Mouse (Mus musculus) thymus, adult 2 months (tissue): Measurements from ENCODE around the gene Cacna2d3.

Experiments
- CTCF ChIP-seq: fragments of 200-500 bp; IDR thresholded peaks from 2 replicates; pipeline ENCODE4 v1.5.1; 2012; ENCODE audit warnings: mild to moderate bottlenecking, control low read depth, low read length, moderate library complexity, borderline replicate concordance; ENCODE audit not compliant: control insufficient read depth, poor library complexity, insufficient read depth; ENCODE audit errors: extremely low read depth
- POLR2A ChIP-seq: fragments of 200-500 bp; IDR thresholded peaks from 2 replicates; pipeline ENCODE4 v1.6.1; 2012; ENCODE audit warnings: mild to moderate bottlenecking, low read length, control low read depth, moderate library complexity; ENCODE audit not compliant: control insufficient read depth, poor library complexity, insufficient read depth; ENCODE audit errors: extremely low read depth

GRCm38 (mm10) chr14:29552471-29552870, 169.2 kb downstream of the Cacna2d3 start:
- TF ChIP-seq CTCF: no peak
- TF ChIP-seq POLR2A: no peak
